In the genomic region with DNA sequence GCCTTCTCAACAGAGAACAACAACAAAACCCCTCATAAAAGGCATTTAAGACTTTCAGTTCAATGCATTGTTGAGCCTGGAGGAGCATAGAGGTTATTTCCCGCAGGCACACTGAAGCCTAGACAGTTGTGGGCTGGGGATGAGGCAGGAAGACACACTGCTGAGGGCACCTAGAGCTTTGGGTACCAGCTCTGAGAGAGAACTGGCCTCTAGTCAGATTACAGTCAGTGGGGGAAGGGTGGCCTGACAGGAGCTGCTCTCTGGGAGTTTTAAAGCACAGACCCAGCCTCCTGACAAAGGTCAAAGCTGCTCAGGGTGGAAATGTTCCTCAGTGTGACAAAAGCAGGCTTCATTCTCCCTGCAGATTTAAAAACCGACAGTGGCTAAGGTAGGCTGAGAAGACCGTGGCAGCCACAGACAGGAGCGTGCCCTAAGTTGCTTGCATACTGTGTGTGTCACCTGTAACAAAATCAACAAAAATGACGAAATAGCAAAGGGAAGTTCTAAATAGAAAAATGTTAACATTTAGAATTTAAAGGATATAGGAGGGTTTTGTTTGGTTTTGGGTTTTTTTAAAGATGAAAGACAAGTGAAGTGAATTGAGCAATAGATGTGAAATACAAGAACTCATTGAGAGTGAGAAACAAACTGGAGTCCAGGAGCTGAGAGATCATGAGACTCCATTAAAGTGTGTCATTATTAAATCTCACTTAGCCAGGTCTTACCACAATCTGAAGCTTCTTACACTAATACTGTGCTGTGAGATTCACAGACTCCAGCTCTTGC, we compare ENCODE assay signal across 32 mouse cellular contexts. TPM values are rescaled to one million over a fixed set of nuclear protein-coding genes. Genes with fewer than 3 reads are reported as not detected.
DNase-seq lines count a peak whose midpoint lies in the region; ATAC-seq and TF ChIP-seq lines count a peak whose summit lies in the region.
"Had no signal": no experiment of that assay in that cellular context is flagged by ENCODE, and none has a peak within 500 bp of the region (broad histone marks: within the 10 kb centered on the region; RNA-seq: fewer than 3 reads in every experiment).

No protein-coding gene starts in this region.

- no peak overlapping the region for H3K4me2 ChIP-seq in kidney, embryonic 16.5 days (replicated peaks; ENCODE audit: low read depth, low read length)
- no peak overlapping the region for H3K4me2 ChIP-seq in liver, embryonic 12.5 days
- H3K4me2 ChIP-seq in liver, postnatal 0 days (ENCODE audit: low read depth, low read length): no peak overlapping the region
- no peak overlapping the region for H3K4me2 ChIP-seq in hindbrain, embryonic 16.5 days (ENCODE audit: low read length)
- H3K4me2 ChIP-seq: embryonic facial prominence, embryonic 15.5 days; forebrain, embryonic 13.5 days; heart, embryonic 15.5 days; limb, embryonic 12.5 days; midbrain, embryonic 12.5 days; neural tube, embryonic 13.5 days had no signal

- no peaks in the 10 kb centered on the region for H3K9me3 ChIP-seq in kidney, embryonic 16.5 days (ENCODE audit: low read length)
- no peaks in the 10 kb centered on the region for H3K9me3 ChIP-seq in liver, embryonic 12.5 days (replicated peaks)
- no peaks in the 10 kb centered on the region for H3K9me3 ChIP-seq in liver, postnatal 0 days (ENCODE audit: low read length)
- no peaks in the 10 kb centered on the region for H3K9me3 ChIP-seq in hindbrain, embryonic 16.5 days (ENCODE audit: control insufficient read depth, low read length)
- H3K9me3 ChIP-seq: embryonic facial prominence, embryonic 10.5 days; embryonic facial prominence, embryonic 15.5 days; forebrain, embryonic 13.5 days; heart, embryonic 15.5 days; limb, embryonic 12.5 days; midbrain, embryonic 12.5 days; neural tube, embryonic 13.5 days had no signal

- no peak for TF ChIP-seq EP300 in liver, postnatal 0 days (IDR thresholded peaks at IDR 0.05; ENCODE audit: low read depth)

- H3K27ac ChIP-seq in kidney, embryonic 16.5 days (ENCODE audit: low read length): no peak overlapping the region
- peak overlapping the region; percentile 27; the same call in 1 of the 2 replicates for H3K27ac ChIP-seq in liver, embryonic 12.5 days
- H3K27ac ChIP-seq in liver, postnatal 0 days (ENCODE audit: low read depth): no peak overlapping the region
- no peak overlapping the region for H3K27ac ChIP-seq in hindbrain, embryonic 16.5 days (ENCODE audit: low read depth, low read length)
- H3K27ac ChIP-seq: embryonic facial prominence, embryonic 10.5 days; embryonic facial prominence, embryonic 15.5 days; forebrain, embryonic 13.5 days; heart, embryonic 15.5 days; limb, embryonic 12.5 days; midbrain, embryonic 12.5 days; neural tube, embryonic 13.5 days had no signal

- H3K9ac ChIP-seq in kidney, embryonic 16.5 days (replicated peaks; ENCODE audit: low read length): no peak overlapping the region
- H3K9ac ChIP-seq in liver, embryonic 12.5 days: no peak overlapping the region
- no peak overlapping the region for H3K9ac ChIP-seq in liver, postnatal 0 days (replicated peaks)
- no peak overlapping the region for H3K9ac ChIP-seq in hindbrain, embryonic 16.5 days (ENCODE audit: low read depth, low read length)
- H3K9ac ChIP-seq: embryonic facial prominence, embryonic 15.5 days; forebrain, embryonic 13.5 days; heart, embryonic 15.5 days; limb, embryonic 12.5 days; midbrain, embryonic 12.5 days; neural tube, embryonic 13.5 days had no signal

- no peak for ATAC-seq in kidney, embryonic 16.5 days (ENCODE audit: low FRiP score, low TSS enrichment)
- peak; percentile 42 for ATAC-seq in liver, embryonic 12.5 days
- peak; percentile 43; the same call in 1 of the 2 replicates for ATAC-seq in liver, postnatal 0 days
- ATAC-seq in hindbrain, embryonic 16.5 days: no peak
- ATAC-seq: forebrain, embryonic 13.5 days; intestine, embryonic 16.5 days; Patski had no signal

- DNase-seq in kidney, postnatal 36 days: peak; percentile 4 to 9
- DNase-seq in adipocyte (ENCODE audit: low spot score): peak; percentile 15
- DNase-seq in liver, postnatal 0 days: no peak
- no peak for DNase-seq in left cerebral cortex, adult 8-10 months (ENCODE audit: low spot score in 2 of 2)
- DNase-seq in embryo, embryonic 11 days: no peak
- DNase-seq: adrenal gland, postnatal 14 days; cerebellum, adult 18-20 months; cerebellum, postnatal 10 days; gastrocnemius, postnatal 25 days; kidney, adult 8-10 months; kidney, postnatal 10 days; layer of hippocampus, adult 9-11 months; thymus, adult 2 months; thymus, postnatal 36 days had no signal

- no peaks in the 10 kb centered on the region for H3K4me1 ChIP-seq in kidney, embryonic 16.5 days (ENCODE audit: insufficient read depth, low read length)
- peaks cover 24% of the 10 kb centered on the region for H3K4me1 ChIP-seq in liver, embryonic 12.5 days
- 0 out of 2 replicates have a peak, but pooled peaks cover 3% of the 10 kb centered on the region for H3K4me1 ChIP-seq in liver, postnatal 0 days (ENCODE audit: insufficient read depth)
- H3K4me1 ChIP-seq in hindbrain, embryonic 16.5 days (ENCODE audit: control insufficient read depth, insufficient read depth, low read depth, low read length): no peaks in the 10 kb centered on the region
- H3K4me1 ChIP-seq: embryonic facial prominence, embryonic 10.5 days; embryonic facial prominence, embryonic 15.5 days; forebrain, embryonic 13.5 days; heart, embryonic 15.5 days; limb, embryonic 12.5 days; midbrain, embryonic 12.5 days; neural tube, embryonic 13.5 days had no signal

- no peak overlapping the region for H3K4me3 ChIP-seq in kidney, embryonic 16.5 days (ENCODE audit: low read length)
- no peak overlapping the region for H3K4me3 ChIP-seq in liver, embryonic 12.5 days
- no peak overlapping the region for H3K4me3 ChIP-seq in liver, postnatal 0 days (ENCODE audit: low read depth, low read length)
- no peak overlapping the region for H3K4me3 ChIP-seq in hindbrain, embryonic 16.5 days (ENCODE audit: low read length)
- H3K4me3 ChIP-seq: embryonic facial prominence, embryonic 10.5 days; embryonic facial prominence, embryonic 15.5 days; forebrain, embryonic 13.5 days; heart, embryonic 15.5 days; limb, embryonic 12.5 days; midbrain, embryonic 12.5 days; neural tube, embryonic 13.5 days had no signal

- no peaks in the 10 kb centered on the region for H3K27me3 ChIP-seq in kidney, embryonic 16.5 days (ENCODE audit: insufficient read depth, low read length)
- H3K27me3 ChIP-seq in liver, embryonic 12.5 days (replicated peaks): no peaks in the 10 kb centered on the region
- H3K27me3 ChIP-seq in liver, postnatal 0 days (ENCODE audit: insufficient read depth, low read length): no peaks in the 10 kb centered on the region
- no peaks in the 10 kb centered on the region for H3K27me3 ChIP-seq in hindbrain, embryonic 16.5 days (replicated peaks; ENCODE audit: control insufficient read depth, insufficient read depth, low read length)
- H3K27me3 ChIP-seq: embryonic facial prominence, embryonic 15.5 days; forebrain, embryonic 13.5 days; heart, embryonic 15.5 days; limb, embryonic 12.5 days; midbrain, embryonic 12.5 days; neural tube, embryonic 13.5 days; Patski had no signal

- WGBS in kidney, embryonic 16.5 days: 82% methylated on average over 5 of the region's 5 CpGs
- 79% methylated on average over 5 of the region's 5 CpGs for WGBS in liver, embryonic 12.5 days (ENCODE audit: insufficient replicate concordance)
- WGBS in liver, postnatal 0 days (ENCODE audit: insufficient replicate concordance): 62% methylated on average over 5 of the region's 5 CpGs
- WGBS in hindbrain, embryonic 16.5 days: 79% methylated on average over 5 of the region's 5 CpGs

- peaks cover 56% of the 10 kb centered on the region for H3K36me3 ChIP-seq in kidney, embryonic 16.5 days (ENCODE audit: insufficient read depth, low read length)
- peaks cover 98% of the 10 kb centered on the region for H3K36me3 ChIP-seq in liver, embryonic 12.5 days
- peaks cover 85% of the 10 kb centered on the region for H3K36me3 ChIP-seq in liver, postnatal 0 days (replicated peaks; ENCODE audit: insufficient read depth, low read length)
- H3K36me3 ChIP-seq in hindbrain, embryonic 16.5 days (ENCODE audit: control insufficient read depth, insufficient read depth, low read length): peaks cover 37% of the 10 kb centered on the region

- no peak for TF ChIP-seq CTCF in liver, postnatal 0 days (IDR thresholded peaks at IDR 0.05; ENCODE audit: low read depth)

RNA-seq across cellular contexts. Expression of a gene that starts 29.4 kb away (rescaled TPM):
- polyA plus RNA-seq in kidney, embryonic 16.5 days (2015; fragmentation: Nextera tagmentation; extraction: Ambion mirVana): 8.4 and 21.9 TPM in 2 replicates
- polyA plus RNA-seq in liver, embryonic 12.5 days (2016; fragmentation: Nextera tagmentation; extraction: Ambion mirVana): 4.2 and 5.2 TPM in 2 replicates
- 4.1 and 8.4 TPM in 2 replicates for polyA plus RNA-seq in liver, postnatal 0 days (2015; fragmentation: Nextera tagmentation; extraction: Ambion mirVana)
- polyA plus RNA-seq in hindbrain, embryonic 16.5 days (2015; fragmentation: Nextera tagmentation; extraction: Ambion mirVana): 3.1 and 13.3 TPM in 2 replicates
- total RNA-seq in left cerebral cortex, adult 8-10 months (2022): 10 to 100 TPM; 21.7 to 56.4 (median 45.6) TPM
- polyA plus RNA-seq: embryonic facial prominence, embryonic 15.5 days; intestine, embryonic 16.5 days; limb, embryonic 12.5 days; neural tube, embryonic 13.5 days had no signal

RNA-seq across cellular contexts. Expression of a gene that starts 37.5 kb away (rescaled TPM):
- polyA plus RNA-seq in kidney, embryonic 16.5 days (2015; fragmentation: Nextera tagmentation; extraction: Ambion mirVana): 0.27 and 0.44 TPM in 2 replicates
- polyA plus RNA-seq in liver, embryonic 12.5 days (2016; fragmentation: Nextera tagmentation; extraction: Ambion mirVana): 39.0 and 41.3 TPM in 2 replicates
- polyA plus RNA-seq in liver, postnatal 0 days (2015; fragmentation: Nextera tagmentation; extraction: Ambion mirVana): 58.4 and 61.3 TPM in 2 replicates
- polyA plus RNA-seq in hindbrain, embryonic 16.5 days (2015; fragmentation: Nextera tagmentation; extraction: Ambion mirVana): not detected in 2 replicates
- total RNA-seq in left cerebral cortex, adult 8-10 months (2022): not detected
- total RNA-seq: common myeloid progenitor, adult 5-6 weeks; gastrocnemius, postnatal 25 days; heart, adult 8-10 months; heart, postnatal 25 days; left cerebral cortex, postnatal 14 days; megakaryocyte, adult 5-6 weeks; MEL had no signal
- polyA plus RNA-seq: embryonic facial prominence, embryonic 10.5 days; forebrain, embryonic 13.5 days; limb, embryonic 12.5 days; midbrain, embryonic 12.5 days; neural tube, embryonic 13.5 days; Patski; thymus, adult 2 months had no signal

RNA-seq across cellular contexts. Expression of a gene that starts 42.9 kb away (rescaled TPM):
- 72.5 and 78.0 TPM in 2 replicates for polyA plus RNA-seq in kidney, embryonic 16.5 days (2015; fragmentation: Nextera tagmentation; extraction: Ambion mirVana)
- 24.7 and 27.4 TPM in 2 replicates for polyA plus RNA-seq in liver, embryonic 12.5 days (2016; fragmentation: Nextera tagmentation; extraction: Ambion mirVana)
- polyA plus RNA-seq in liver, postnatal 0 days (2015; fragmentation: Nextera tagmentation; extraction: Ambion mirVana): 5.3 and 6.4 TPM in 2 replicates
- polyA plus RNA-seq in hindbrain, embryonic 16.5 days (2015; fragmentation: Nextera tagmentation; extraction: Ambion mirVana): 31.4 and 36.3 TPM in 2 replicates
- total RNA-seq in left cerebral cortex, adult 8-10 months (2022): 10 to 100 TPM; 30.4 to 37.8 (median 35.9) TPM

Comparison
In these comparisons a context has a peak if more than half of its experiments do, and no peak if none do; other contexts are left out.
1. DNase-seq: peak in kidney, postnatal 36 days (2 of 2) and adipocyte (single experiment); none in liver, postnatal 0 days (single experiment), left cerebral cortex, adult 8-10 months (0 of 2) and embryo, embryonic 11 days (single experiment).
2. ATAC-seq: peak in liver, embryonic 12.5 days (single experiment) and liver, postnatal 0 days (single experiment); none in kidney, embryonic 16.5 days (single experiment) and hindbrain, embryonic 16.5 days (single experiment).
3. RNA of a gene that starts 37.5 kb away (polyA plus RNA-seq): 58.4 to 61.3 TPM in liver, postnatal 0 days and 39.0 to 41.3 TPM in liver, embryonic 12.5 days; 0.27 to 0.44 TPM in kidney, embryonic 16.5 days and not detected in hindbrain, embryonic 16.5 days; every median in the first group is over 10 times any median in the second.